Mouse (Mus musculus): ENCODE measurements at regions not wholly inside any gene's neighbourhood (a gene's known extent, or its start where the extent isn't known, plus 50 kb on each side); places are given as distances from the start of the nearest gene placed in this dataset.

DNA sequence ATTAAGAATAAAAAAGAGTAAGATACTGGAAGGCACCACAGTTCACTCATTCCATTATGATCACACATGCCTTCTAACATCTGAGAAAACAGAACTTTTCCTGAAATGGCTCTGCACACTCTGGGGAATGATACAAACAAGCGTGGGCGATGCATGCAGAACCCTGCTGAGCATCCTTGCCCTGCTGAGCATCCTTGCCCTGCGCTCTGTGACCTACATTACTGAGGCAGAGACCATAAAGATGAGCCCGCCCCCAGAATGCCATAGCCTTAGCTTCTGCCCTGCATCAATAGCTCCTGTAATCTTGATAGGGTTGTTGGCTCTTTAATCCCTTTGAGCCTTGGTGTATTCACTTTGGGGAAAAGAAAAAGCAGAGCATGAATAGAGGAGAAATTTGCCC is 132.2 kb upstream of the B3gat2 start:
- H3K9me3 ChIP-seq (replicated peaks; ENCODE audit: control insufficient read depth, low read length), result no peaks in the 10 kb centered on the region
- no peaks in the 10 kb centered on the region for H3K36me3 ChIP-seq (replicated peaks; ENCODE audit: control insufficient read depth, insufficient read depth, low read depth, low read length)
- no peak overlapping the region for H3K4me2 ChIP-seq (ENCODE audit: low read depth, low read length)
- no peak overlapping the region for H3K9ac ChIP-seq (replicated peaks; ENCODE audit: low read length)
- no peaks in the 10 kb centered on the region for H3K4me1 ChIP-seq (ENCODE audit: control insufficient read depth, insufficient read depth, low read length)
- ATAC-seq (replicated peaks; ENCODE audit: insufficient number of reproducible peaks, low FRiP score, low TSS enrichment, low read depth) (no peak), DNase-seq (ENCODE audit: low spot score) (no peak)
- H3K27ac ChIP-seq (replicated peaks; ENCODE audit: low read depth, low read length), result no peak overlapping the region
- no peaks in the 10 kb centered on the region for H3K27me3 ChIP-seq (ENCODE audit: control insufficient read depth, insufficient read depth, low read length)
- no peak overlapping the region for H3K4me3 ChIP-seq (ENCODE audit: low read depth, low read length)
- 52% methylated on average over 4 of the region's 4 CpGs for WGBS

- no peak overlapping the region for H3K4me2 ChIP-seq (ENCODE audit: low read depth, low read length)
- H3K36me3 ChIP-seq (replicated peaks; ENCODE audit: control insufficient read depth, insufficient read depth, low read depth, low read length), result no peaks in the 10 kb centered on the region
- H3K27me3 ChIP-seq (ENCODE audit: control insufficient read depth, insufficient read depth, low read length), result no peaks in the 10 kb centered on the region
- no peaks in the 10 kb centered on the region for H3K4me1 ChIP-seq (ENCODE audit: control insufficient read depth, insufficient read depth, low read length)
- ATAC-seq (replicated peaks; ENCODE audit: insufficient number of reproducible peaks, low FRiP score, low TSS enrichment, low read depth) (no peak), DNase-seq (ENCODE audit: low spot score) (no peak)
- no peak overlapping the region for H3K4me3 ChIP-seq (ENCODE audit: low read depth, low read length)
- H3K9me3 ChIP-seq (replicated peaks; ENCODE audit: control insufficient read depth, low read length), result no peaks in the 10 kb centered on the region
- H3K27ac ChIP-seq (replicated peaks; ENCODE audit: low read depth, low read length), result no peak overlapping the region
- no peak overlapping the region for H3K9ac ChIP-seq (replicated peaks; ENCODE audit: low read length)
- 94% methylated on average over 2 of the region's 2 CpGs for WGBS
Measured at GRCm38 (mm10) chr1:23645093-23645492, 116.5 kb upstream of the B3gat2 start.

DNA sequence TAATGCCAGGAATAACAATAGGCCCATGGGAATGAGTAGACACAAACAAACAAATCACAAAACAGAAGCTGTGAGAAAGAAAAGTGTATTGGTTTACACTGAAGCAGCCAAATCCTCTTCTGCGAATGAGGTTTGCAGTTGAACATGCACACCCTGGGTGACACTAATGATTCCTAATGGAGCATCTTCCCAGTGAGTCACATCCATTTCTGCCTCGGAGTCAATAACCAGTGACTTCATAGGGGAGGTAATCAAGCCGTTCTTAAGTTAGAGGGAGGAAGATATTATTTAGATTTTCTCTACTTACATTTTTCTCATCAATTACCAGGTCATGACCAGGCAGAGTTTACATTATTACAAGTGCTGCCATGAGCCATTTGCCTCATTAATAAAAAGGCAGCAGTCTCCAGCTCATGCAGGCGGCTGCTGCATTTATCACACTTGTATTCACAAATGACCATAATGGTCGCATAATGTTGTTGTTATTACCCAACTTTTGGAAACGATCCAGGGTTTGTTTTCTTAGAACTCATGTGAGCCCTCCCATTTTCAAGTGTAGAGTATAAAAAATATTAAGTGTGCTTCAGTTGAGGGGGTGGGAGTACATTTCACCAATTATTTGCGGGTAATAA is 112.6 kb upstream of the B3gat2 start:
- no peak overlapping the region for H3K27ac ChIP-seq (replicated peaks; ENCODE audit: low read depth, low read length)
- H3K36me3 ChIP-seq (replicated peaks; ENCODE audit: control insufficient read depth, insufficient read depth, low read depth, low read length), result no peaks in the 10 kb centered on the region
- WGBS, result 79% methylated on average over 7 of the region's 7 CpGs
- H3K27me3 ChIP-seq (ENCODE audit: control insufficient read depth, insufficient read depth, low read length), result no peaks in the 10 kb centered on the region
- no peak overlapping the region for H3K9ac ChIP-seq (replicated peaks; ENCODE audit: low read length)
- no peak overlapping the region for H3K4me3 ChIP-seq (ENCODE audit: low read depth, low read length)
- H3K4me2 ChIP-seq (ENCODE audit: low read depth, low read length), result no peak overlapping the region
- H3K4me1 ChIP-seq (ENCODE audit: control insufficient read depth, insufficient read depth, low read length), result no peaks in the 10 kb centered on the region
- no peak for ATAC-seq (replicated peaks; ENCODE audit: insufficient number of reproducible peaks, low FRiP score, low TSS enrichment, low read depth)
- DNase-seq (ENCODE audit: low spot score), result no peak
- H3K9me3 ChIP-seq (replicated peaks; ENCODE audit: control insufficient read depth, low read length), result no peaks in the 10 kb centered on the region

DNA sequence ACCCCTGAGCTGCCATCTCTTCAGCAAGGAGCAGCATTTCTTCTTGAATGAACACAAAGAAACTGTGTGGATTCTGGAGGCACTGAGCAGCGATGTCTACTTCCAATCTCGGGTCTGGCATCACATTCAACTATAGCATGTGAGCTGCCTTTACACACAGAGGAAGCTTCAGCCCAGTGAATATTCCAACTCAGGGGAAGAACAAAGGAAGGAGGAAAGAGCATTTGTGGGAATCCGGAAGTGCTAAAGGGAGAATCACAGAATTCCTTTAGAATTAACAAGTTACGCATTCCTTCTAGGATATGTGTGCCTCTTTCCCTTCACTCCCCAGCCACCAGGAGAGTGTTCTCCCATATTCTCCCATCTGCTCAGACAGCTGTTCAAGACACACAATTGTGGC is 111.7 kb upstream of the B3gat2 start:
- WGBS, result 66% methylated on average over 4 of the region's 4 CpGs
- no peaks in the 10 kb centered on the region for H3K36me3 ChIP-seq (replicated peaks; ENCODE audit: control insufficient read depth, insufficient read depth, low read depth, low read length)
- H3K9ac ChIP-seq (replicated peaks; ENCODE audit: low read length), result no peak overlapping the region

GRCm38 (mm10) chr1:23653628-23654027 is 107.9 kb upstream of the B3gat2 start:
- Histone ChIP-seq H3K9me3 (replicated peaks; ENCODE audit: control insufficient read depth, low read length) (no peaks in the 10 kb centered on the region), H3K4me2 (ENCODE audit: low read depth, low read length) (no peak overlapping the region), H3K4me1 (ENCODE audit: control insufficient read depth, insufficient read depth, low read length) (no peaks in the 10 kb centered on the region), H3K36me3 (replicated peaks; ENCODE audit: control insufficient read depth, insufficient read depth, low read depth, low read length) (no peaks in the 10 kb centered on the region), H3K27ac (replicated peaks; ENCODE audit: low read depth, low read length) (no peak overlapping the region), H3K27me3 (ENCODE audit: control insufficient read depth, insufficient read depth, low read length) (no peaks in the 10 kb centered on the region), H3K9ac (replicated peaks; ENCODE audit: low read length) (no peak overlapping the region), H3K4me3 (ENCODE audit: low read depth, low read length) (no peak overlapping the region)
- ATAC-seq (replicated peaks; ENCODE audit: insufficient number of reproducible peaks, low FRiP score, low TSS enrichment, low read depth), result no peak
- no peak for DNase-seq (ENCODE audit: low spot score)
- WGBS, result 89% methylated on average over 4 of the region's 4 CpGs

More for the DNA sequence above, 111.7 kb upstream of the B3gat2 start:
- H3K27me3 ChIP-seq (ENCODE audit: control insufficient read depth, insufficient read depth, low read length), result no peaks in the 10 kb centered on the region
- no peak overlapping the region for H3K27ac ChIP-seq (replicated peaks; ENCODE audit: low read depth, low read length)
- no peak overlapping the region for H3K4me2 ChIP-seq (ENCODE audit: low read depth, low read length)
- H3K4me1 ChIP-seq (ENCODE audit: control insufficient read depth, insufficient read depth, low read length), result no peaks in the 10 kb centered on the region
- DNase-seq (ENCODE audit: low spot score) (no peak), ATAC-seq (replicated peaks; ENCODE audit: insufficient number of reproducible peaks, low FRiP score, low TSS enrichment, low read depth) (no peak)
- H3K4me3 ChIP-seq (ENCODE audit: low read depth, low read length), result no peak overlapping the region
- no peaks in the 10 kb centered on the region for H3K9me3 ChIP-seq (replicated peaks; ENCODE audit: control insufficient read depth, low read length)

DNA sequence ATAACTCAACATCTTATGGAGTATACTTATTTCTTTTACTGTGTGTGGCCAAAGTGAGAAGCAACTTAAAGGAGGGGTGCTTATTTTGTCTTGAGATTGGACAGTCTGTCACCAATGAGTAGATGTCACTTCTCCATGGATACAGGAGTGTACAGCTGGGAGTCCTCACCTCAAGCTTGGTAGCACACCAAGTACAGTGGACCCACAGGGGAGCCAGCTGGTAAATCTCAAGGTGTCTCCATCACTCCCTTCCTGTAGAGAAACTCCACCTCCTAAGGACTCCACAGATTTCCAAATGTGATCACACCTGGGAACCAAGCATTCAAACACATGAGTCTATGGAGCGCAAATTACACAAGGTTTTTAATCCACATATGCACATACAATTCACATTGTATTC is 105.8 kb upstream of the B3gat2 start:
- ATAC-seq (replicated peaks; ENCODE audit: insufficient number of reproducible peaks, low FRiP score, low TSS enrichment, low read depth), result no peak

GRCm38 (mm10) chr1:23656302-23656701 is 105.3 kb upstream of the B3gat2 start:
- Histone ChIP-seq H3K4me2 (ENCODE audit: low read depth, low read length) (no peak overlapping the region), H3K27me3 (ENCODE audit: control insufficient read depth, insufficient read depth, low read length) (no peaks in the 10 kb centered on the region), H3K9ac (replicated peaks; ENCODE audit: low read length) (no peak overlapping the region), H3K4me1 (ENCODE audit: control insufficient read depth, insufficient read depth, low read length) (no peaks in the 10 kb centered on the region), H3K36me3 (replicated peaks; ENCODE audit: control insufficient read depth, insufficient read depth, low read depth, low read length) (no peaks in the 10 kb centered on the region), H3K4me3 (ENCODE audit: low read depth, low read length) (no peak overlapping the region), H3K27ac (replicated peaks; ENCODE audit: low read depth, low read length) (no peak overlapping the region), H3K9me3 (replicated peaks; ENCODE audit: control insufficient read depth, low read length) (no peaks in the 10 kb centered on the region)
- ATAC-seq (replicated peaks; ENCODE audit: insufficient number of reproducible peaks, low FRiP score, low TSS enrichment, low read depth), result no peak
- DNase-seq (ENCODE audit: low spot score), result peak; percentile 72
- WGBS, result 33% methylated on average over 12 of the region's 12 CpGs

More for the DNA sequence above, 105.8 kb upstream of the B3gat2 start:
- Histone ChIP-seq H3K9ac (replicated peaks; ENCODE audit: low read length) (no peak overlapping the region), H3K27me3 (ENCODE audit: control insufficient read depth, insufficient read depth, low read length) (no peaks in the 10 kb centered on the region), H3K4me2 (ENCODE audit: low read depth, low read length) (no peak overlapping the region), H3K27ac (replicated peaks; ENCODE audit: low read depth, low read length) (no peak overlapping the region), H3K9me3 (replicated peaks; ENCODE audit: control insufficient read depth, low read length) (no peaks in the 10 kb centered on the region), H3K4me3 (ENCODE audit: low read depth, low read length) (no peak overlapping the region), H3K4me1 (ENCODE audit: control insufficient read depth, insufficient read depth, low read length) (no peaks in the 10 kb centered on the region), H3K36me3 (replicated peaks; ENCODE audit: control insufficient read depth, insufficient read depth, low read depth, low read length) (no peaks in the 10 kb centered on the region)
- WGBS, result 100% methylated on average over 1 of the region's 1 CpGs
- no peak for DNase-seq (ENCODE audit: low spot score)

DNA sequence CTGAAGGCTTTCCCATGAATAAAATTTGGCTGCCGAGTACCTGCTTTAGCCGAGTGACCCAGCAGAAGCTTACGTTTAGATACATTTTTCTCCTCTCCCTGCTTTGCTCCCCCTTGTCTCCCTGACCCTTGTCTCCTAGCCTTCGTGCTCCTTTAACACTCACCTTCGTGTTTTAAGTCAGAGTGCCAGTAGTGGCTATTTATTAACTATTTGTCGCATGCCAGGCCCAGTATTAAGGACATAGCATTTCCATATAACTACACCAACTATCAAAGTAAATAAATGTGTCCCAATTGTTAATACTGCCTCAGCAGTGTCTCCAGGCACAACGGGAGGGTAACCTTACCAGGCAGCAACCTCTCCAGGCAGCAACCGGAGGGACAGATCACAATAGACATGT is 104.8 kb upstream of the B3gat2 start:
- WGBS, result 74% methylated on average over 8 of the region's 8 CpGs
- H3K4me3 ChIP-seq (ENCODE audit: low read depth, low read length), result no peak overlapping the region
- no peaks in the 10 kb centered on the region for H3K27me3 ChIP-seq (ENCODE audit: control insufficient read depth, insufficient read depth, low read length)
- H3K9me3 ChIP-seq (replicated peaks; ENCODE audit: control insufficient read depth, low read length), result no peaks in the 10 kb centered on the region
- no peaks in the 10 kb centered on the region for H3K36me3 ChIP-seq (replicated peaks; ENCODE audit: control insufficient read depth, insufficient read depth, low read depth, low read length)
- ATAC-seq (replicated peaks; ENCODE audit: insufficient number of reproducible peaks, low FRiP score, low TSS enrichment, low read depth), result no peak
- no peaks in the 10 kb centered on the region for H3K4me1 ChIP-seq (ENCODE audit: control insufficient read depth, insufficient read depth, low read length)
- no peak overlapping the region for H3K27ac ChIP-seq (replicated peaks; ENCODE audit: low read depth, low read length)
- H3K9ac ChIP-seq (replicated peaks; ENCODE audit: low read length), result no peak overlapping the region
- no peak for DNase-seq (ENCODE audit: low spot score)
- H3K4me2 ChIP-seq (ENCODE audit: low read depth, low read length), result no peak overlapping the region

Data from embryonic facial prominence, embryonic 11.5 days (tissue).